Mouse (Mus musculus): ENCODE measurements around the gene Ccdc84.
A peak's percentile ranks its signal among the peaks of the same experiment; 100 is the strongest.
"Not testable (repeated sequence)": the region's sequence is repeated elsewhere in the genome, so short reads cannot be mapped to it uniquely, and the experiment has no call there.

The Ccdc84 gene

DNA sequence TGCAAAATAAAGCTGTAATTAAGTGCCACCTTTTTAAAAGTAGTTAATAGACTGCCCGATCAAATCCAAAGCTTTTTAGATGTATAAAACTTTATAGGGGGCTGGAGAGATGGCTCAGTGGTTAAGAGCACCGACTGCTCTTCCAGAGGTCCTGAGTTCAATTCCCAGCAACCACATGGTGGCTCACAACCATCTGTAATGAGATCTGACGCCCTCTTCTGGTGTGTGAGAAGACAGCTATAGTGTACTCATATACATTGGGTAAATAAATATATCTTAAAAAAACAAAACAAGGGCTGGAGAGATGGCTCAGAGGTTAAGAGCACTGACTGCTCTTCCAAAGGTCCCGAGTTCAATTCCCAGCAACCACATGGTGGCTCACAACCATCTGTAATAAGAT lies 56.4 kb downstream of the Ccdc84 start:
- DNase-seq (ENCODE audit: low spot score), result not testable (repeated sequence)

GRCm38 (mm10) chr9:44361190-44361917 lies 57.0 kb downstream of the Ccdc84 start, which contains the start of gene Vps11:
TSS of gene Vps11 (minus strand) at chr9:44361670.
- peak; percentile 97 for DNase-seq (ENCODE audit: low spot score)

Data from adipocyte (in vitro differentiated cells).